Mouse (Mus musculus) heart, postnatal 14 days (tissue): Measurements from ENCODE around the gene Ifna7. TPM values are rescaled to one million over a fixed set of nuclear protein-coding genes. Genes with fewer than 3 reads are reported as not detected.
"Not testable (repeated sequence)": the region's sequence is repeated elsewhere in the genome, so short reads cannot be mapped to it uniquely, and the experiment has no call there.

ENCODE experiments used
- DNase-seq, 2 experiments: peaks; one replicate each; pipeline ENCODE4 v3.0.0; 2021 to 2022
- intact Hi-C: fragments of 180-260 bp; cut with DNase I; formaldehyde crosslinking; loops from one replicate; pipeline ENCODE4 v1.15.1; 2025
- total RNA-seq, 2 experiments: library from RNA; stranded (reverse); gene quantifications; 2 replicates each; pipeline ENCODE4 v1.2.3; 2021

Gene Ifna7
- total RNA-seq, 2 experiments from 2014 or later: not detected

DNA sequence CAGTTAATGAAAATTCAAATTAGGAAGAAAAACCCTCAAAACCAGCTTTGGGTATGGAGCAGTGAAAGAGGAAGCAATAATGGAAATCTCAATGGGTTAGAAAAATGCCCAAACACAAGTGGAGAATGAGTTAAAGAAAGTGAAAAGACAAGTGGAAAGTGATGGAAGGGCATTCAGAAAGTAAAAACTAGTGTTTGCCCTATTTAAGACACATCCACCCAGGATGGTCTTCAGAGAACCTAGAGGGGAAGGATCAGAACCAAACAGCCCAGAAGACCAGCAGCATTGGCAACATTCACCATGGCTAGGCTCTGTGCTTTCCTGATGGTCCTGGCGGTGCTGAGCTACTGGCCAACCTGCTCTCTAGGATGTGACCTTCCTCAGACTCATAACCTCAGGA, 19.2 kb downstream of the Ifna7 start, which contains the start of gene Ifna5:
Gene Ifna5 (plus strand): TSS at position 301 of the 400 bp plus-strand sequence.
- DNase-seq, intact Hi-C loops: not testable (repeated sequence)

DNA sequence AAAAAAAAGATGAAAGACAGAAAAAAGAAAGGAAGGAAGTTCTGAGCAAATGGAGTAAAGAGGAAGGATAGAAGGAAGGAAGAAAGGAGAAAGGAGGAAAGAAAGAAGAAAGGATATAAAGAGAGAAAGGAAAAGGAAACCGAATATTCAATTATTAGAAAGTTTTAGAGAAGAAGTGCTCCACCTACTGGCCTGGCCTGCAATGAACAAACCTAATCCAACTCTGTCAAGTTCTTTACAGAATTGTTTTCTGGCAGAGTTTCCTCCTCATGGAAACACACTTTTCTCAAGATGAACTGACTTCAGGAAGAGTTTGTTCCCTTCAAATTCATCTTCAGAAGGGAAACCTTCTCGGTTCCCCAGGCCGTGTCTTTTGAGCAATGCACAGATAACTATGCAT, 22.8 kb downstream of the Ifna7 start:
- DNase-seq: peak in 1 of 2 experiments; percentile 2
- intact Hi-C loops: no loop called here

GRCm38 (mm10) chr4:88840058-88840457, 24.0 kb downstream of the Ifna7 start:
- no peak for DNase-seq
- intact Hi-C loops: no loop called here

GRCm38 (mm10) chr4:88841438-88841911, 25.4 kb downstream of the Ifna7 start, which contains the start of gene Ifna4:
Ifna4 (plus strand) TSS chr4:88841861.
- DNase-seq: no peak
- intact Hi-C loops: no loop called here

DNA sequence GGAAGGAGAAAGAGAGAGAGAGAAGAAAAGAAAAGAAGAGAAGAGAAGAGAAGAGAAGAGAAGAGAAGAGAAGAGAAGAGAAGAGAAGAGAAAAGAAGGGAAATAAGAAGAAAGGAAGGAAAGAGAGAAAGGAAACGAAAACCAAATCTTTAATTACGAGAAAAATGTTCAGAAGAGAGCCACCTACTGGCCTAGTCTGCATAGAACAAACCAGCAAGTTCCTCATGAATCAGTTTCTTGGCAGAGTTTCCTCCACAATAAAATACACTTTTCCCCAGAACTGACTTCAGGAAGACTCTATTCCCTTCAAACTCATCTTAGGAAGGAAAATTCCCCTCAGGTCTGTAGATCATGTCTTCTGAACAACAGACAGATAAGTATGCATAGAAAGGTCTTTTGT, 29.3 kb downstream of the Ifna7 start:
- intact Hi-C loops: no loop called here
- no peak for DNase-seq

GRCm38 (mm10) chr4:88849698-88850097, 33.7 kb downstream of the Ifna7 start, which contains the start of gene Ifna1:
Ifna1 (plus strand) TSS chr4:88850087.
- intact Hi-C loops: no loop called here
- no peak for DNase-seq

DNA sequence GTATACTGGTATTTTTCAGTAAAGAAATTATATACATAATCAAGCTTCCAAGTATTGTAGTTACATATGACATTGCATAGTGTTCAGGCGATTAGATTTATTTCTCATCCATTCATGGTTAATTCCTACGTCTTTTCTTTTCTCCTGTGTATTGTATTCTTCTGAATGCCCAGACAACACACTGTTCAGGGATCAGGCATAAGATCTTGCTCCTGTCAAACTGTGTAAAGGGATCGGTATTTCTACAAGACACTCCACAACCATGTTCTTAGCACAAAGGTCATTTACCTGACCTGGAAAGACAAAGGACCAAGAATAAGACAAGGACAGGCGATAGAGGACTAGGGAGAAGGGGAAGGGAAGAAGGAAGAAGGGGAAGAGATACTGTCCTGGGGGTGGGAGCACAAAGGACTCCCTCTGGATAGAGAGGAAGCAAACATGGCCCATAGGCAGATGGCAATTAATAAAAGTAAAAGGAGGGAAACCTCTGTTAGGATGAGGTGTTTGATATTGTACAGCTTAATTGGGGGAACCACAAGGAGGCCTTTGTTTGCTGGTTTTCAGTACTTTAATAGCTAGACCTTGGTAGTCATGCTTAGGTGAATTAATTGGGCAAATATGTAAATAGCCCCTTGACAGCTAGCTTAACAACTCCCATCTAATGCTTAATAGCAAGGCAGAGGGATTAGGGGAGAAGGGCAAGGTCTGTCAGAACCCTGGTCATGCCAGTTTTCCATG, 35.2 kb downstream of the Ifna7 start:
- intact Hi-C loops: no loop called here
- DNase-seq: no peak

- intact Hi-C loops: no loop called here
- DNase-seq: no peak
Observed at GRCm38 (mm10) chr4:88859214-88859613, 43.2 kb downstream of the Ifna7 start.

GRCm38 (mm10) chr4:88863309-88863708, 47.3 kb downstream of the Ifna7 start:
- DNase-seq: no peak
- intact Hi-C loops: no loop called here

GRCm38 (mm10) chr4:88864599-88864998, 48.6 kb downstream of the Ifna7 start:
- no peak for DNase-seq
- intact Hi-C loops: no loop called here

GRCm38 (mm10) chr4:88865011-88865569, 49.1 kb downstream of the Ifna7 start:
- no peak for DNase-seq
- intact Hi-C loops: no loop called here

Other genes with a start within 250 kb of the Ifna7 start
- not detected for gene Ifna14, start 244.4 kb upstream of the Ifna7 start, total RNA-seq
- gene Ifna9, start 223.8 kb upstream of the Ifna7 start, total RNA-seq: not detected
- gene Ifna12, start 212.9 kb upstream of the Ifna7 start, total RNA-seq: not detected
- not detected for gene C87499, start 181.8 kb upstream of the Ifna7 start, total RNA-seq
- gene Ifna13, start 171.8 kb upstream of the Ifna7 start, total RNA-seq: not detected
- gene Ifna16, start 139.3 kb upstream of the Ifna7 start, total RNA-seq: not detected
- gene Ifna2, start 132.3 kb upstream of the Ifna7 start, total RNA-seq: not detected
- gene Ifnab, start 124.9 kb upstream of the Ifna7 start, total RNA-seq: not detected
- 1 to 10 TPM in 1 of 2 experiments, under 1 TPM in 1; 0.22 to 1.0 TPM for gene Gm26566, start 94.4 kb upstream of the Ifna7 start, total RNA-seq
- 10 to 100 TPM; 73.9 to 75.5 TPM for gene Klhl9, start 93.8 kb upstream of the Ifna7 start, total RNA-seq
- not detected for gene Gm13271, start 61.4 kb upstream of the Ifna7 start, total RNA-seq
- not detected for gene Gm13283, start 56.1 kb upstream of the Ifna7 start, total RNA-seq
- not detected for gene Gm13290, start 42.4 kb upstream of the Ifna7 start, total RNA-seq
- not detected for gene Gm13289, start 39.3 kb upstream of the Ifna7 start, total RNA-seq
- gene Gm13272, start 36.4 kb upstream of the Ifna7 start, total RNA-seq: not detected
- not detected for gene Ifnz, start 34.1 kb upstream of the Ifna7 start, total RNA-seq
- gene Gm13276, start 30.5 kb upstream of the Ifna7 start, total RNA-seq: not detected
- gene Gm13277, start 27.6 kb upstream of the Ifna7 start, total RNA-seq: not detected
- not detected for gene Gm13278, start 24.7 kb upstream of the Ifna7 start, total RNA-seq
- not detected for gene Gm13275, start 21.7 kb upstream of the Ifna7 start, total RNA-seq
- not detected for gene Gm13279, start 18.8 kb upstream of the Ifna7 start, total RNA-seq
- under 1 TPM; 0.19 to 0.22 TPM for gene Gm13285, start 16.6 kb upstream of the Ifna7 start, total RNA-seq
- gene Gm13287, start 13.0 kb upstream of the Ifna7 start, total RNA-seq: not detected
- not detected for gene Gm13288, start 10.7 kb upstream of the Ifna7 start, total RNA-seq
- gene Ifna11, start 3.7 kb downstream of the Ifna7 start, total RNA-seq: not detected
- gene Ifna6, start 11.2 kb downstream of the Ifna7 start, total RNA-seq: not detected
- not detected for gene Ifna5, start 19.3 kb downstream of the Ifna7 start, total RNA-seq
- gene Ifna4, start 25.6 kb downstream of the Ifna7 start, total RNA-seq: not detected
- not detected for gene Ifna1, start 33.9 kb downstream of the Ifna7 start, total RNA-seq
- gene Ifne, start 64.0 kb downstream of the Ifna7 start, total RNA-seq: not detected